Mouse (Mus musculus) forebrain, embryonic 12.5 days (tissue): ENCODE results near the gene 4930535I16Rik. TPM values are rescaled to one million over a fixed set of nuclear protein-coding genes. Genes with fewer than 3 reads are reported as not detected.

Experiments used
- ATAC-seq: fragments of 200-750 bp; cut with Nextera tagmentation; 2 replicates; pipeline ENCODE4 v1.8.0; 2017; ENCODE audit warnings: moderate TSS enrichment; ENCODE audit not compliant: low FRiP score
- H3K27ac ChIP-seq: fragments of 300-500 bp; sonication (generic); 2 replicates; pipeline ENCODE4 v1.5.1; 2016; ENCODE audit warnings: mild to moderate bottlenecking
- H3K27me3 ChIP-seq: fragments of 300-500 bp; sonication (generic); 2 replicates; pipeline ENCODE4 v1.6.1; 2016; ENCODE audit warnings: mild to moderate bottlenecking
- H3K36me3 ChIP-seq: fragments of 300-500 bp; sonication (generic); replicated peaks from 2 replicates; pipeline ENCODE4 v1.6.1; 2016; ENCODE audit warnings: mild to moderate bottlenecking
- H3K4me1 ChIP-seq: fragments of 300-500 bp; sonication (generic); 2 replicates; pipeline ENCODE4 v1.6.1; 2016
- H3K4me2 ChIP-seq: fragments of 300-500 bp; sonication (generic); 2 replicates; pipeline ENCODE4 v1.6.1; 2016; ENCODE audit warnings: mild to moderate bottlenecking, moderate library complexity
- H3K4me3 ChIP-seq: fragments of 300-500 bp; sonication (generic); replicated peaks from 2 replicates; pipeline ENCODE4 v1.5.1; 2016; ENCODE audit warnings: mild to moderate bottlenecking
- H3K9ac ChIP-seq: fragments of 300-500 bp; sonication (generic); 2 replicates; pipeline ENCODE4 v1.6.1; 2016; ENCODE audit warnings: mild to moderate bottlenecking
- H3K9me3 ChIP-seq: fragments of 300-500 bp; sonication (generic); 2 replicates; pipeline ENCODE4 v1.6.1; 2016
- WGBS: fragments of 180-500 bp; shearing (Covaris S2); methylation state at CpG from one replicate; pipeline ENCODE4 v1.1.7; 2016; 5-methylcytosine and 5-hydroxymethylcytosine counted together
- polyA plus RNA-seq: library from polyadenylated mRNA; unstranded; fragments of >200 nt; fragmentation: Nextera tagmentation; extraction: Ambion mirVana; gene quantifications from 2 replicates; pipeline ENCODE4 v1.2.1, GENCODE M21; 2016

4930535I16Rik gene
- polyA plus RNA-seq, 1 experiment from 2014 or later, result not detected

- Histone ChIP-seq H3K27me3 (no peaks in the 10 kb centered on the region), H3K9ac (no peak overlapping the region), H3K4me3 (no peak overlapping the region), H3K27ac (no peak overlapping the region), H3K4me1 (peaks cover 15% of the 10 kb centered on the region), H3K36me3 (0 out of 2 replicates have a peak, but pooled peaks cover 4% of the 10 kb centered on the region), H3K9me3 (no peaks in the 10 kb centered on the region), H3K4me2 (no peak overlapping the region)
- WGBS, result 70% methylated on average over 3 of the region's 3 CpGs
- no peak for ATAC-seq
Measured at GRCm38 (mm10) chr4:123903432-123903831, 14.4 kb downstream of the 4930535I16Rik start.

GRCm38 (mm10) chr4:123898696-123899095 lies 19.1 kb downstream of the 4930535I16Rik start:
- Histone ChIP-seq H3K4me3 (no peak overlapping the region), H3K27me3 (no peaks in the 10 kb centered on the region), H3K9ac (no peak overlapping the region), H3K4me1 (no peaks in the 10 kb centered on the region), H3K27ac (no peak overlapping the region), H3K4me2 (no peak overlapping the region), H3K36me3 (no peaks in the 10 kb centered on the region), H3K9me3 (no peaks in the 10 kb centered on the region)
- ATAC-seq, result no peak
- WGBS, result 10% methylated on average over 5 of the region's 5 CpGs

- no peak for ATAC-seq
- Histone ChIP-seq H3K9me3 (no peaks in the 10 kb centered on the region), H3K36me3 (no peaks in the 10 kb centered on the region), H3K9ac (no peak overlapping the region), H3K4me3 (no peak overlapping the region), H3K27me3 (no peaks in the 10 kb centered on the region), H3K4me2 (no peak overlapping the region), H3K27ac (no peak overlapping the region), H3K4me1 (no peaks in the 10 kb centered on the region)
- 86% methylated on average over 4 of the region's 4 CpGs for WGBS
Measured at GRCm38 (mm10) chr4:123894295-123894694, 23.5 kb downstream of the 4930535I16Rik start.

- no peak overlapping the region for H3K4me3 ChIP-seq
- WGBS, result 92% methylated on average over 5 of the region's 5 CpGs
- H3K9ac ChIP-seq, result no peak overlapping the region
- no peaks in the 10 kb centered on the region for H3K4me1 ChIP-seq
- H3K9me3 ChIP-seq, result no peaks in the 10 kb centered on the region
- no peak overlapping the region for H3K27ac ChIP-seq
- no peak overlapping the region for H3K4me2 ChIP-seq
- no peaks in the 10 kb centered on the region for H3K27me3 ChIP-seq
- H3K36me3 ChIP-seq, result no peaks in the 10 kb centered on the region
- no peak for ATAC-seq
Measured at GRCm38 (mm10) chr4:123893726-123894125, 24.1 kb downstream of the 4930535I16Rik start.

Other genes starting within 250 kb of the 4930535I16Rik start
- 75.6 and 77.9 TPM in 2 replicates for gene Macf1, start 233.7 kb downstream of the 4930535I16Rik start, polyA plus RNA-seq
- gene Ndufs5, start 199.8 kb downstream of the 4930535I16Rik start, polyA plus RNA-seq, result 315 and 318 TPM in 2 replicates
- 89.8 and 91.1 TPM in 2 replicates for gene Akirin1, start 167.7 kb downstream of the 4930535I16Rik start, polyA plus RNA-seq
- gene Rhbdl2, start 130.1 kb downstream of the 4930535I16Rik start, polyA plus RNA-seq, result 0.88 and 1.0 TPM in 2 replicates
- 0.09 TPM in 1 of 2 replicates, not detected in the other for gene 4933427I04Rik, start 58.3 kb downstream of the 4930535I16Rik start, polyA plus RNA-seq
- gene Mycbp, start 13.2 kb downstream of the 4930535I16Rik start, polyA plus RNA-seq, result 49.4 and 50.2 TPM in 2 replicates
- gene Rragc, start 576 bp downstream of the 4930535I16Rik start, polyA plus RNA-seq, result 53.6 and 56.6 TPM in 2 replicates